Mouse (Mus musculus) ovary, adult 10 weeks (tissue): Measurements from ENCODE around the gene Lhfpl2. TPM values are rescaled to one million over a fixed set of nuclear protein-coding genes. Genes with fewer than 3 reads are reported as not detected.

Experiments
- polyA plus RNA-seq: library from polyadenylated mRNA; stranded (reverse); fragments of 350-450 nt; fragmentation: Illumina TruSeq; extraction: RNeasy Lipid Tissue Mini Kit (QIAGEN cat#74804); gene quantifications from one replicate; pipeline ENCODE4 v1.2.3, GENCODE M21; 2014

Lhfpl2 gene
- polyA plus RNA-seq, result 109 TPM

DNA sequence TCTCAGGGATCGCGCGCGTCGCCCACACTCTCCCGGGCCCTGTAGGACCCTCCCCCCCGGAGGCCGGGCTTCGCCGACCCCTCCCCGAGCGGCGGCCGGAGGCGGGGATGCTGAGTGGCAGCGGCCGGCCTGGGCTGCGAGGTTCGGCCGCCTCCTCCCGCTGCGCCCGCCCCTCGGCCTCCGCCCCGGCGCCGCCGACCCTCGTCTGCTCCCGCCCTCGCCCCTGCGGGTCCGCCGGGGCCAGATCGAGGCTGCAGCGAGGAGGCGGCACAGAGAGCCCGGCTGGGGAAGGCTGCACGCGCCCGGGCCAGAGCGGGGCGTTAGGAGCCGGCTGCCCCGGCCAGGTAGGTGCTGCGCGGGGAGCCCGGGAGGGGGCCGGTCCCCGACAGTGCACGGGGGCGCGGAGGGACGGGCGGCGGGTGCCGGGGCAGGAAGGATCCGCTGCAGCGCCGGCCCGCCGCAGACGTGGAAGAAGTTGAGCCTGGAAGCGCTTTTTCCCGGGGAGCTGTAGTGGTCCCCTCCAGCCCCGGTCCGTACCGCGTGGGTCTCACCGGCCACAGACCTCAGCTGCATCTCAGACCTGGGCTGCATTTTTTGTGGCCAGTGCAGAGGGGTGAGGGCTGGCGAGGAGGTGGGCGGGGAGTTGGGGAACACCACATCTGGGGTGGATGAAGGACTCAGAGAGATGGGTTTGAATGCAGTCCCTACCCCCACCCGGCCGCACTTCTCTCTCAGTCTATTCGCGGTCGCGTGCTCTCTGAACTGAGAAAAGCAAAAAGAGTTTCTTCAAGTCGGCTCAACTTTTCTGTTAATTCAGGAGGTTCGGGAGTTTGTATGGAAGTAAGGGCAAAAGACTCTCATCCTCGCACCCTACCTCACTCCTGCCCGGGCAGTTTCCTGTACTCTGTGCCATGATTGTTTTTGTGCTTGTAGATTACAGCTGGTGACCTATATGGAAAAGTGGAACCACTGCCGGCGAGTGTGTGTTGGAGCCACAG, at the start of gene Lhfpl2:
TSS of gene Lhfpl2 (plus strand) at position 234 of the 998 bp plus-strand sequence.

Other genes starting within 250 kb of the Lhfpl2 start
- 100 TPM for gene Scamp1, start 228.1 kb downstream of the Lhfpl2 start, polyA plus RNA-seq